11 mouse cellular contexts compared by ENCODE assay signal in the genomic region with DNA sequence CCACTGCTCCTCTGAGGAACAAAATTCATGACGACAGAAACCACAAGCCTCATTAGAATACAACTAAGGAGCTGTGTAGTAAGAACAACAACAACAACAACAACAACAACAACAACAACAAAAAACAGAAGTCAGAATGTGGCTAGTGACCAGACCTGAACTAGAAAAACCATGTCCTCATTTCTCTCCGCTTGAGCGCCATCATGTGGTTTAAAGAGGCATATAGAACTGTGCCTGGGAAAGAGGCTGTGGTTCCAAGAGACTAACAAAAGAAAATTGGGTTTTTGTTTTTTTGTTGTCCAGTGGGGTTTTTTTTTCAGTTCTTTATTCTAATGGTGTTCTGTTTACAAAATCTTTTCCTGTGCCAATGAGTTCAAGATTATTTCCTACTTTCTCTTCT. TPM values are rescaled to one million over a fixed set of nuclear protein-coding genes. Genes with fewer than 3 reads are reported as not detected.
A peak's percentile ranks its signal among the peaks of the same experiment; 100 is the strongest.
DNase-seq lines count a peak whose midpoint lies in the region; ATAC-seq lines count a peak whose summit lies in the region.
"Had no signal": no experiment of that assay in that cellular context is flagged by ENCODE, and none has a peak within 500 bp of the region (broad histone marks: within the 10 kb centered on the region; RNA-seq: fewer than 3 reads in every experiment).

No protein-coding gene starts in this region.

- no peaks in the 10 kb centered on the region for H3K9me3 ChIP-seq in heart, embryonic 12.5 days (replicated peaks)
- H3K9me3 ChIP-seq: limb, embryonic 15.5 days; neural tube, embryonic 13.5 days had no signal

- H3K36me3 ChIP-seq in heart, embryonic 12.5 days, result no peaks in the 10 kb centered on the region
- H3K36me3 ChIP-seq: limb, embryonic 15.5 days; neural tube, embryonic 13.5 days had no signal

- DNase-seq in heart, postnatal 10 days, result peak; percentile 20 to 42
- DNase-seq in testis, postnatal 10 days (ENCODE audit: low spot score), result peak; percentile 38
- no peak for DNase-seq in testis, postnatal 14 days (ENCODE audit: low spot score)
- peak; percentile 5 for DNase-seq in embryo, embryonic 9.5 days (ENCODE audit: extremely low spot score)
- no peak for DNase-seq in spleen, postnatal 4 days (ENCODE audit: low spot score in 2 of 2)
- DNase-seq in gastrocnemius, postnatal 14 days, result no peak
- DNase-seq in urinary bladder, adult 2 months (ENCODE audit: low spot score), result no peak

- WGBS in heart, embryonic 12.5 days, result 15% methylated on average over 3 of the region's 3 CpGs

- ATAC-seq in heart, embryonic 12.5 days (ENCODE audit: insufficient number of reproducible peaks, low FRiP score), result no peak

- no peaks in the 10 kb centered on the region for H3K27me3 ChIP-seq in heart, embryonic 12.5 days (replicated peaks)
- H3K27me3 ChIP-seq: limb, embryonic 15.5 days; neural tube, embryonic 13.5 days had no signal

- no peaks in the 10 kb centered on the region for H3K4me1 ChIP-seq in heart, embryonic 12.5 days (replicated peaks)
- H3K4me1 ChIP-seq: limb, embryonic 15.5 days; neural tube, embryonic 13.5 days had no signal

- intact Hi-C loops in heart, postnatal 10 days (cut with DNase I), result no loop called here
- intact Hi-C loops in gastrocnemius, postnatal 14 days (cut with DNase I; ENCODE audit: low total_unique reads), result no loop called here

- H3K4me3 ChIP-seq in heart, embryonic 12.5 days, result no peak overlapping the region
- H3K4me3 ChIP-seq: limb, embryonic 15.5 days; neural tube, embryonic 13.5 days had no signal

- no peak overlapping the region for H3K9ac ChIP-seq in heart, embryonic 12.5 days
- H3K9ac ChIP-seq: limb, embryonic 15.5 days; neural tube, embryonic 13.5 days had no signal

- no peak overlapping the region for H3K4me2 ChIP-seq in heart, embryonic 12.5 days
- H3K4me2 ChIP-seq: limb, embryonic 15.5 days; neural tube, embryonic 13.5 days had no signal

- no peak overlapping the region for H3K27ac ChIP-seq in heart, embryonic 12.5 days (ENCODE audit: poor library complexity, severe bottlenecking)
- H3K27ac ChIP-seq: limb, embryonic 15.5 days; neural tube, embryonic 13.5 days had no signal

RNA-seq across cellular contexts. Expression of a gene that starts 16.7 kb away (rescaled TPM):
- total RNA-seq in heart, postnatal 10 days (2021), result 10 to 100 TPM; 24.0 to 32.7 TPM
- 12.5 and 12.8 TPM in 2 replicates for polyA plus RNA-seq in heart, embryonic 12.5 days (2016; fragmentation: Nextera tagmentation; extraction: Ambion mirVana)
- 100 to 1,000 TPM; 172 to 226 TPM for total RNA-seq in gastrocnemius, postnatal 14 days (2021)
- polyA plus RNA-seq in urinary bladder, adult 2 months (2012; rRNA removed), result 12.0 and 13.4 TPM in 2 replicates

RNA-seq across cellular contexts. Expression of a gene that starts 26.1 kb away (rescaled TPM):
- not detected for total RNA-seq in heart, postnatal 10 days (2021)
- not detected in 2 replicates for polyA plus RNA-seq in heart, embryonic 12.5 days (2016; fragmentation: Nextera tagmentation; extraction: Ambion mirVana)
- total RNA-seq in gastrocnemius, postnatal 14 days (2021), result not detected
- polyA plus RNA-seq in urinary bladder, adult 2 months (2012; rRNA removed), result not detected in 2 replicates
- total RNA-seq: gastrocnemius, postnatal 36 days had no signal
- polyA plus RNA-seq: limb, embryonic 15.5 days; neural tube, embryonic 13.5 days had no signal

RNA-seq across cellular contexts. Expression of a gene that starts 46.7 kb away (rescaled TPM):
- not detected for total RNA-seq in heart, postnatal 10 days (2021)
- not detected in 2 replicates for polyA plus RNA-seq in heart, embryonic 12.5 days (2016; fragmentation: Nextera tagmentation; extraction: Ambion mirVana)
- not detected for total RNA-seq in gastrocnemius, postnatal 14 days (2021)
- not detected in 2 replicates for polyA plus RNA-seq in urinary bladder, adult 2 months (2012; rRNA removed)
- total RNA-seq: gastrocnemius, postnatal 36 days had no signal
- polyA plus RNA-seq: limb, embryonic 15.5 days; neural tube, embryonic 13.5 days had no signal

RNA-seq across cellular contexts. Expression of a gene that starts 47.0 kb away (rescaled TPM):
- not detected for total RNA-seq in heart, postnatal 10 days (2021)
- polyA plus RNA-seq in heart, embryonic 12.5 days (2016; fragmentation: Nextera tagmentation; extraction: Ambion mirVana), result not detected in 2 replicates
- not detected for total RNA-seq in gastrocnemius, postnatal 14 days (2021)
- polyA plus RNA-seq in urinary bladder, adult 2 months (2012; rRNA removed), result not detected in 2 replicates
- total RNA-seq: gastrocnemius, postnatal 36 days had no signal
- polyA plus RNA-seq: limb, embryonic 15.5 days; neural tube, embryonic 13.5 days had no signal

Comparison
In these comparisons a context has a peak if more than half of its experiments do, and no peak if none do; other contexts are left out.
1. DNase-seq: peak in heart, postnatal 10 days (2 of 2), testis, postnatal 10 days (single experiment) and embryo, embryonic 9.5 days (single experiment); none in testis, postnatal 14 days (single experiment), spleen, postnatal 4 days (0 of 2), gastrocnemius, postnatal 14 days (single experiment) and urinary bladder, adult 2 months (single experiment).
2. RNA of a gene that starts 16.7 kb away (total RNA-seq): 172 to 226 TPM in gastrocnemius, postnatal 14 days; 24.0 to 32.7 TPM in heart, postnatal 10 days; every median in the first group is over 4 times any median in the second.